Mouse (Mus musculus) testis, adult 2 months (tissue): ENCODE measurements around the gene Tpp1. TPM values are rescaled to one million over a fixed set of nuclear protein-coding genes. Genes with fewer than 3 reads are reported as not detected.
A peak's percentile ranks its signal among the peaks of the same experiment; 100 is the strongest.
"Not testable (repeated sequence)": the region's sequence is repeated elsewhere in the genome, so short reads cannot be mapped to it uniquely, and the experiment has no call there.

Experiments used
- H3K27ac ChIP-seq: fragments of 200-500 bp; 2 replicates; pipeline ENCODE4 v1.5.1; 2012; ENCODE audit warnings: low read depth, low read length; ENCODE audit not compliant: control insufficient read depth, insufficient read depth
- H3K27me3 ChIP-seq: fragments of 200-500 bp; 2 replicates; pipeline ENCODE4 v1.6.1; 2012; ENCODE audit warnings: mild to moderate bottlenecking, low read length, moderate library complexity; ENCODE audit not compliant: control insufficient read depth, insufficient read depth
- H3K36me3 ChIP-seq: fragments of 200-500 bp; 2 replicates; pipeline ENCODE4 v1.6.1; 2012; ENCODE audit warnings: mild to moderate bottlenecking, low read length; ENCODE audit not compliant: control insufficient read depth, insufficient read depth
- H3K4me1 ChIP-seq: fragments of 200-500 bp; 2 replicates; pipeline ENCODE4 v1.6.1; 2012; ENCODE audit warnings: low read length; ENCODE audit not compliant: control insufficient read depth, insufficient read depth
- H3K4me3 ChIP-seq: fragments of 200-500 bp; 2 replicates; pipeline ENCODE4 v1.5.1; 2012; ENCODE audit warnings: low read depth, mild to moderate bottlenecking, low read length, moderate library complexity, mixed read lengths; ENCODE audit not compliant: control insufficient read depth
- CTCF ChIP-seq: fragments of 200-500 bp; IDR thresholded peaks from 2 replicates; pipeline ENCODE4 v1.5.1; 2012; ENCODE audit warnings: low read depth, mild to moderate bottlenecking, inconsistent platforms, low read length, moderate library complexity; ENCODE audit not compliant: control insufficient read depth, insufficient read depth, insufficient replicate concordance
- POLR2A ChIP-seq: fragments of 200-500 bp; IDR thresholded peaks from 2 replicates; pipeline ENCODE4 v1.6.1; 2012; ENCODE audit warnings: low read depth, mild to moderate bottlenecking, inconsistent platforms, low read length, moderate library complexity; ENCODE audit not compliant: control insufficient read depth
- polyA plus RNA-seq: library from polyadenylated mRNA; depleted of rRNA; stranded (reverse); fragments of >200 nt; gene quantifications from 2 replicates; pipeline ENCODE4 v1.2.3, GENCODE M21; 2012

The Tpp1 gene
- polyA plus RNA-seq, 1 experiment = 10.5 TPM

DNA sequence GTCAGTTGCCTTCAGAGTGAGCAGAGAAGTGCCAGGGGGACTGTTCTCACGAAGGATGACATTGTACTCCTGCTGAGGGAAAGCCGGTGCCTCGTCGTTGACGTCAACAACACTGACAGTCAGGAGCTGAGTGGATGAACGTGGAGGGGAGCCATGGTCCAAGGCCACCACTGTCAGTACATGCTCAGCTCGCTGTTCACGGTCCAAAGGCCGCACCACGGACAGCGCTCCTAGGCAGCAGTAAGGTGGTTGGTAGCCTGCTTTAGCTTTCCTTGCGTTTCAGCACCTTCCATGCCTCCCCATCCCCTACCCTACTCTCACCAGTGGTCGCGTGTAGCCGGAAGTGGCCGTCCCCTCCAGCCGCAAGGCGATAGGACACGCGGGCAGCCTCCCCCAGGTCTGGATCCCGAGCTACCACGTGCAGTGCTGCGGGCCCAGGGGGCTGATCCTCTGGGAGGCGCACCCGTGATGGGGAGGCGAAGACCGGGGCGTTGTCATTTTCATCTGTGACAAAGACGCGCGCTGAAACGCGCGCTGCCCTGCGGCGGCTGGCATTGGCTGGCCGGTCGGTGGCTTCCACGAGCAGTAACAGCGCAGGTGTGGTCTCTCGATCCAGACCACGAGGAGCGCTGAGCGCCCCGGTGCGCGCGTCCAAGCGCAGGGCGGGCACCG is 9.9 kb upstream of the Tpp1 start:
- H3K27ac ChIP-seq = no peak overlapping the region
- peaks cover 14% of the 10 kb centered on the region for H3K4me1 ChIP-seq
- H3K27me3 ChIP-seq = no peaks in the 10 kb centered on the region
- TF ChIP-seq CTCF (no peak), POLR2A (no peak)
- no peaks in the 10 kb centered on the region; the same call in 1 of the 2 replicates for H3K36me3 ChIP-seq
- H3K4me3 ChIP-seq = peak overlapping the region; percentile 74

DNA sequence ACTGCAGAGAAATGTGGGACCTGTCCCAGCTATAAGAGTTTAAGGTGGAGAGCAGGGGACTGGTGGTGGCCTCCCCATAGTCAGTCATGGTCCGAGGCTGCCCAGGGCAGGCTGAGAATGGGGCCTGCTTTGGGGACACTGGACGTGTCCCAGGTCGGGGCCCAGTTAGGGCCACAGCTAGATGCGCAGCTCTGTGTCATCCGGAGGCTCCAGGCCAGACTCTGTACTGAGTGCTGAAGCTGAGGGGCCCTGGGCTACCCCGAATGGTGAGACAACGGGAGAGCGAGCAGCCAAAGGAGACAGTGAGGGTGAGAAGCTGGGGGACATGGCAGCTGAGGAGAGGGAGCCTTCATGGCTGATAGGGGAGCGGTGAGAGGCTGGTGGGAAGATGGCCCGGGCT is 1.2 kb upstream of the Tpp1 start:
- H3K36me3 ChIP-seq = no peaks in the 10 kb centered on the region
- H3K4me3 ChIP-seq = no peak overlapping the region
- H3K4me1 ChIP-seq = peaks cover 13% of the 10 kb centered on the region
- H3K27me3 ChIP-seq = no peaks in the 10 kb centered on the region
- H3K27ac ChIP-seq = no peak overlapping the region
- TF ChIP-seq POLR2A (no peak), CTCF (no peak)

DNA sequence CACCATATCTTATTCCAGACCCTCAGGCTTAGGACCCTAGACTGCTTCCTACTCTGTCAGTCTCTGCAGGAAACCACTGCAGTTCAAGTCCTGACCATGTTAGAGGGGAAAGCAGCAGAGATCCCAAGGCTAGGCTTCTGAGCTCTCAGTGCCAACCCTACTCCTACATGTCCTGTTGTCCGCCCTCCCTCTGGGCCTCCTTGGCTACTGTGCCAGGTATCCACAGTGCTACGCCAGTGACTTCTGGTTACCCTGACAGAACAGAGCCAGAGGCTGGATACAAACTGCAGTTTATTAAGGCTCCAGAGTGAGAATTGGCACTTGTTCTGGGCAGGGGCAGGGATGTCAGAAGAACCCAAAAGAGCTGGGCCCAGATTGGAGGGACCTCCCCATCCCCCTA is 681 bp upstream of the Tpp1 start:
- Histone ChIP-seq H3K27me3 (no peaks in the 10 kb centered on the region), H3K27ac (no peak overlapping the region), H3K4me3 (no peak overlapping the region), H3K4me1 (peaks cover 13% of the 10 kb centered on the region), H3K36me3 (no peaks in the 10 kb centered on the region)
- no peak for TF ChIP-seq CTCF
- TF ChIP-seq POLR2A = no peak

DNA sequence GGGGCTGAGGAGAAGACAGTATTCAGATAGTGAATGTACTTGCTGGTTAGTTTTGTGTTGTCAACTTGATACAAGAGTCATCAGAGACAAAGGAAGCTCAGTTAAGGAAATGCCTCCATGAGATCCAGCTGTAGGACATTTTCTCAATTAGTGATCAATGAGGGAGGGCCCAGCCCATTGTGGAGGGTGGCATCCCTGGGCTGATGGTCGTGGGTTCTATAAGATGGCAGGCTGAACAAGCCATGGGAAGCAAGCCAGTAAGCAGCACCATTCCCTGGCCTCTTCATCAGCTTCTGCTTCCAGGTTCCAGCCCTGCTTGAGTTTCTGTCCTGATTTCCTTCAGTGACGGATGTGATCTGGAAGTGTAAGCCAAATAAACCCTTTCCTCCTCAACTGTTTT is 4.3 kb downstream of the Tpp1 start:
- peaks cover 5% of the 10 kb centered on the region; the same call in 1 of the 2 replicates for H3K4me1 ChIP-seq
- H3K27ac ChIP-seq = no peak overlapping the region
- TF ChIP-seq POLR2A (no peak), CTCF (no peak)
- no peaks in the 10 kb centered on the region for H3K36me3 ChIP-seq
- H3K4me3 ChIP-seq = no peak overlapping the region
- H3K27me3 ChIP-seq = no peaks in the 10 kb centered on the region

DNA sequence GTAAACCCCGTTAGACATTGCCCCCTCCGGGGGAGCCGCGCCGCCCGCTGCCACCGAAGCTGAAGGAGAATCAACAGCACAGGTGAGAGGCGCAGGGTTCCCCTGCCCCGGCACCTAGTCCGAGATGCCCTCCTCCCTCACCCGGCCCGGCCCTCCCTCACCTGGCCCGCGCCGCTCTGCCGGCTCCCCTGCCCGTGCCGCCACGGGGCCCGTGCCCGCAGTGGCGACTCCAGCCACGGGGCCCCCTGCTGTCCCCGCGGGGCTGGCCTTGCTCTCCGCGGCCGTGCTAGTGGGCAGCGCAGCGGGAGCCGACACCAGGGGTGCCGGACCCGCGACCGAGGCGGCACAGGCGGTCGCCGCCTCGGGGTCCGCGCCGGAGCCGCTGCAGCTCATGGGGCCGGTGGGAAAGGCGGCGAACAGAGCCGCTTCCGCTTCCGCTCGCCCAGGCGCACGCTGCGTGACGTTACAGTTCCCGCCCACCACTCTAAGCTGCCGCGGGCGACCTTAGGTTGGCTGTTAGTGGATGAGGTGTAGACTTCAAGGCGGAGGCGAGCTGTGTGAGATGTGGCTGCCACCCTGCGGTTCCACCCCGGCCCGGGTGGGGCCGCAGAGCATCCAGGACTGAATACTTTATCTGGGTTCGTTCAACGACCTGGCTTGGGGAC is 8.0 kb downstream of the Tpp1 start, which contains the start of gene Taf10:
Gene Taf10 (minus strand): TSS at position 436 of the 665 bp plus-strand sequence.
- Histone ChIP-seq H3K4me3 (peak within 1 kb of the TSS; percentile 91), H3K36me3 (no peaks in the 10 kb centered on the region), H3K27me3 (no peaks in the 10 kb centered on the region), H3K27ac (peak within 1 kb of the TSS; percentile 92), H3K4me1 (no peaks in the 10 kb centered on the region)
- peak; percentile 93 for TF ChIP-seq POLR2A
- no peak for TF ChIP-seq CTCF

DNA sequence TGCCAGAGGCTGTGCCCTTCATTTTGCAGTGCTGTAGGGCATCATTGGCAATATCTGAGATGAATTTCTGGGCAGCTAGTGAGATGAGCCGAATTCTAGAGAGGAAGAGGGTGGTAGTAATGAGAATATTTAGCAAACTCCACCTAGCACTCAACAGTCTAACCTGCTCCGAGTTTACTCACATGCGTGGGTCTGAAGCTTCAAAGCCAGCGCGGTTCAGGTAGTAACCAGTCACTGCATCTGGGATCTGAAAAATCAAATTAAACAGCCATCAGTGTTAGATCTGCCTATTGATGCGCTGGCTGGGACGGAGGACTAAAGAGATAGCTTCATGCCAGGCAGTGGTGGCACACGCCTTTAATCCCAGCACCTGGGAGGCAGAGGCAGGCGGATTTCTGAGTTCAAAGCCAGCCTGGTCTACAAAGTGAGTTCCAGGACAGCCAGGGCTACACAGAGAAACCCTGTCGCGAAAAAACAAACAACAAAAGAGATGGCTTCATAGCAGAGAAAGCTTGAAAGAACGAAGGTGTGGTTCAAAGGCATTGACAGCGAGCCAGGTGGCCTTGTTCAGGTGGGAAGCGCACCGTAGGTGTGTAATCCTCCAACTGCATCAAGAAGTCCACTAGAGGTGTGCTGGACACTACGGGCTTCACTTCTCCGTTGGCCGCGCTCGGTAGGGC is 8.6 kb downstream of the Tpp1 start:
- H3K4me3 ChIP-seq = peak overlapping the region; percentile 91
- not testable (repeated sequence) for H3K27me3 ChIP-seq, H3K36me3 ChIP-seq, H3K4me1 ChIP-seq
- peak overlapping the region; percentile 92 for H3K27ac ChIP-seq

DNA sequence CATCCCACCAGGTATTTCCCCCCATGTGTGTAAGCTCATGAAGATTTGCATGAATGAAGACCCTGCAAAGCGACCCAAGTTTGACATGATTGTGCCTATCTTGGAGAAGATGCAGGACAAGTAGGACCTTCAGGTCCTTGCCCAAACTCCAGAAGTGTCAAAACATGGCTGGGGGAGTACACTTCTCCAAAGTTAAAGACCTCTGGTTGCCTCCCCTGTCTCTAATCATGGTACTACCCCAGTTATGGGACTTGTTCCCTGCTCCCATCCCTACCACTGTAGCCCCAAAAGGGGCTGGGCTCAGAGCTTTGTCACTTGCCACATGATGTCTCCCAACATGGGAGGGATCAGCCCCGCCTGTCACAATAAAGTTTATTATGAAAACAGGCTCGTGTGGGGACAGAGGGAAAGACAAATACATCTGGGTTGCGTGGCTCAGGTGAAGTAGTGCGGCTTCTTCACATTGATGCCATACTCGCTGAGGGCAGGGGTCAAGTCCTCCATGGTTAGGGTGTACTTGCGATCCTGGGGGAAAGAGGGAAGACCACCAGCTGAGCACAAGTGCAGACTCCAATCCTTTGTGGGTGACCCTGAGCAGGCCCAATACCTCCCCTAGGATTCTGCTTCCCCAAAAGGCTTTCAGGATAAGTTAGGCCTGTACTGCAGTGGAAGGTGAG is 9.4 kb downstream of the Tpp1 start:
- H3K27me3 ChIP-seq, H3K4me1 ChIP-seq, H3K36me3 ChIP-seq, H3K27ac ChIP-seq, H3K4me3 ChIP-seq: not testable (repeated sequence)
